Mouse (Mus musculus) thymus, adult 2 months (tissue): ENCODE data around the gene Aim2.

Experiments used
- CTCF ChIP-seq: fragments of 200-500 bp; IDR thresholded peaks from 2 replicates; pipeline ENCODE4 v1.5.1; 2012; ENCODE audit warnings: mild to moderate bottlenecking, control low read depth, low read length, moderate library complexity, borderline replicate concordance; ENCODE audit not compliant: control insufficient read depth, poor library complexity, insufficient read depth; ENCODE audit errors: extremely low read depth
- POLR2A ChIP-seq: fragments of 200-500 bp; IDR thresholded peaks from 2 replicates; pipeline ENCODE4 v1.6.1; 2012; ENCODE audit warnings: mild to moderate bottlenecking, low read length, control low read depth, moderate library complexity; ENCODE audit not compliant: control insufficient read depth, poor library complexity, insufficient read depth; ENCODE audit errors: extremely low read depth

DNA sequence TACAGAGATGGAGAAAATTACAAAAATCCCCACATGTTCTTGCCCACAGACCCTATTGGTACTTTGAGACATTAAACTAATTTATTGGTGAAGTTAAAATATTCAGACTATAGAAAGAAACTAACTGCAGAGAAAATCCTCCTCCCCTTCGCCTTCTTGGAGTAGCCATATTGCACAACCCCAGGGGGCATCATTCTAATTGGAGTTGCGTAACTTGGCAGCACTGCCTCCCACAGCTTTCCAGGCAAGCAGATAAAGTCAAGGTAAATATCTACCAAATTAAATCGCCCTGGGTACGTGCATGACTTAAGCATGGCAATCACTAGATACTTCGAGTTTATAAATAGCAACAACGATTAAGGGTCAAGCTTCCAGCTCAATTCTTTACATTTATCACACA, 20.9 kb downstream of the Aim2 start:
- no peak for TF ChIP-seq CTCF
- no peak for TF ChIP-seq POLR2A
